Mouse (Mus musculus): Measurements from ENCODE around the gene Mast4. TPM values are rescaled to one million over a fixed set of nuclear protein-coding genes. Genes with fewer than 3 reads are reported as not detected.

Gene Mast4
- total and polyA plus RNA-seq, 3 experiments: 0.04 to 1.1 (median 0.23) TPM

- Histone ChIP-seq H3K4me3 (ENCODE audit: low read depth, low read length) (no peak overlapping the region), H3K9me3 (replicated peaks) (no peaks in the 10 kb centered on the region), H3K27me3 (ENCODE audit: insufficient read depth, low read length) (no peaks in the 10 kb centered on the region), H3K36me3 (replicated peaks) (no peaks in the 10 kb centered on the region), H3K4me1 (ENCODE audit: insufficient read depth, low read depth, low read length) (no peaks in the 10 kb centered on the region)
- TF ChIP-seq GATA1 (IDR thresholded peaks at IDR 0.05; ENCODE audit: borderline replicate concordance, low read length): no peak
- no peak for TF ChIP-seq GATA2 (IDR thresholded peaks at IDR 0.05; ENCODE audit: borderline replicate concordance, low read depth, low read length)
- no peak for TF ChIP-seq TAL1 (conservative IDR thresholded peaks at IDR 0.05; ENCODE audit: low read depth, low read length)
- no peak for TF ChIP-seq POLR2AphosphoS5 (IDR thresholded peaks at IDR 0.05; ENCODE audit: insufficient replicate concordance, low read depth, low read length)
- TF ChIP-seq CTCF (IDR thresholded peaks at IDR 0.05; ENCODE audit: low read depth, low read length): no peak
- ATAC-seq (ENCODE audit: extremely low read depth, insufficient number of reproducible peaks, low FRiP score, poor library complexity, severe bottlenecking) (no peak), DNase-seq (ENCODE audit: low spot score) (no peak)
Measured at GRCm38 (mm10) chr13:102889989-102890388, 444.3 kb downstream of the Mast4 start.

DNA sequence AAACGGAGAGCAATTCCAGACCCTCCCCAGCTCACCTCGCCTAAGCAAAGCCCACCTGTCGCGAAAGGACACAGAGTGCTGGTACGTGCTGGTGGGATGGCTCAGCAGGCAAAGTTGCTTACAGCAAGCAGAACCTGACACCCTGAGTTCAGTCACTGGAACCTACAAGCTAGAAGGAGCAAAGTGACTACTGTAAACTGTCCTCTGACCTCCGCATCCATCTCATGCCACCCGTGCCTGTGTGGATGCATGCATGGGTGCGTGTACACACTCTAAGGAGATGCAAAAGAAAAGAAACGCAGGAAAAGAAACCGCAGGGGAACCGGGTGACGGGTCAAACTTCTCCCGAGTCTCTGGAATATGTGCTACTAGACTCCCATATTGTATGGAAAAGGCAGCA is 444.8 kb downstream of the Mast4 start:
- Histone ChIP-seq H3K4me1 (ENCODE audit: insufficient read depth, low read depth, low read length) (no peaks in the 10 kb centered on the region), H3K27me3 (ENCODE audit: insufficient read depth, low read length) (no peaks in the 10 kb centered on the region), H3K9me3 (replicated peaks) (no peaks in the 10 kb centered on the region), H3K36me3 (replicated peaks) (no peaks in the 10 kb centered on the region), H3K4me3 (ENCODE audit: low read depth, low read length) (no peak overlapping the region)
- TF ChIP-seq GATA2 (IDR thresholded peaks at IDR 0.05; ENCODE audit: borderline replicate concordance, low read depth, low read length) (no peak), CTCF (IDR thresholded peaks at IDR 0.05; ENCODE audit: low read depth, low read length) (no peak), POLR2AphosphoS5 (IDR thresholded peaks at IDR 0.05; ENCODE audit: insufficient replicate concordance, low read depth, low read length) (no peak), TAL1 (conservative IDR thresholded peaks at IDR 0.05; ENCODE audit: low read depth, low read length) (no peak), GATA1 (IDR thresholded peaks at IDR 0.05; ENCODE audit: borderline replicate concordance, low read length) (no peak)
- ATAC-seq (ENCODE audit: extremely low read depth, insufficient number of reproducible peaks, low FRiP score, poor library complexity, severe bottlenecking): no peak
- no peak for DNase-seq (ENCODE audit: low spot score)

DNA sequence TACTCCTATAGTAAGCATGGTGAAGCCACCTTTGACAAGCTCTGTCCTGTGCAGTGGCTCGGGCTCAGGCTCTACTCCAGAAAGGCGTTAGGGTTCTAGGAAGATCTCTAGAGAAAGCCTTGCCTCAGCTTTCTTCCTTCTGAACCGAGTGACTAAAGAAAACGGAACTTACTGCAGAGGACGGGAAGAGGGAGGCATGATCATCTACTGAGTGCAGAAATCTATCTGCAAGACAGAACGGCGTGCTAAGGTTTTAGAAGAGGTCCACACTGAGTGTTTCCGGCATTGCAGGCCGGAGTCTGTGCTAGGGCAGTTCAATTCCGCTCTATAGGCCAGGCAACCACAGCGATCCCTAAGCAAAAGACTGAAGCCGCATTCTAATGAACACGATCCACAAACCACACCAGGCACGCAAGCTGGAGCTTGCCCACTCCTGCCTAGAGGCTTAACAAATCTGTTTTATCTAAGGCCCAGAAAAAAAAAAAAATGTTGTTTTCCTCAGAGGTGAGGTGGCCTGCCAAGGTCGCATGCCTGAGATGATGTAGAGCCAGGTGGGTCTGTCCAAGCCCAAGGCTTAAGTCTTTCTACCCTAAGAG is 445.3 kb downstream of the Mast4 start:
- H3K9me3 ChIP-seq (replicated peaks): no peaks in the 10 kb centered on the region
- no peaks in the 10 kb centered on the region for H3K36me3 ChIP-seq (replicated peaks)
- no peaks in the 10 kb centered on the region for H3K4me1 ChIP-seq (ENCODE audit: insufficient read depth, low read depth, low read length)
- no peaks in the 10 kb centered on the region for H3K27me3 ChIP-seq (ENCODE audit: insufficient read depth, low read length)
- DNase-seq (ENCODE audit: low spot score) (no peak), ATAC-seq (ENCODE audit: extremely low read depth, insufficient number of reproducible peaks, low FRiP score, poor library complexity, severe bottlenecking) (no peak)
- TF ChIP-seq TAL1 (conservative IDR thresholded peaks at IDR 0.05; ENCODE audit: low read depth, low read length): no peak
- no peak for TF ChIP-seq POLR2AphosphoS5 (IDR thresholded peaks at IDR 0.05; ENCODE audit: insufficient replicate concordance, low read depth, low read length)
- TF ChIP-seq CTCF (IDR thresholded peaks at IDR 0.05; ENCODE audit: low read depth, low read length): no peak
- TF ChIP-seq GATA1 (IDR thresholded peaks at IDR 0.05; ENCODE audit: borderline replicate concordance, low read length): no peak
- TF ChIP-seq GATA2 (IDR thresholded peaks at IDR 0.05; ENCODE audit: borderline replicate concordance, low read depth, low read length): no peak
- no peak overlapping the region for H3K4me3 ChIP-seq (ENCODE audit: low read depth, low read length)

DNA sequence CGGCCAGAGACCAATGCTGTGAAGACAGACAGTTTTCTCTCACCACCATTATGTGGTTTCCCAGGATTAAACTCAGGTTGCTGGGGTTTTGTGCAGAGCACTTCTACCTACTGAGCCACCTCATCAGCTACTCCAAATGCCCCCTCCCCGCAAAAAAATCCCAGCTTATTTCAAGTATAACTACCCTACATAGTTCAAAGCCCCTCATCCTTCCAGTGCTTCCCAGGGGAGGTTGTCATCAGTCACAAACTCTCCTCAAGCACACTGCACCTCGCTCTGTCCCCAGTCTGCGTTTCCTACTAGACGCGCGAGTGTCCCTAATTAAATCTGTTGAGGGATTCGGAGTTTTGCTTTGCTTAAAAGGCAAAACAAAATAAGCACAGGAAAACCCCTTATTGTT is 446.1 kb downstream of the Mast4 start:
- DNase-seq (ENCODE audit: low spot score): no peak
- no peaks in the 10 kb centered on the region for H3K27me3 ChIP-seq (ENCODE audit: insufficient read depth, low read length)
- ATAC-seq (ENCODE audit: extremely low read depth, insufficient number of reproducible peaks, low FRiP score, poor library complexity, severe bottlenecking): no peak
- no peak overlapping the region for H3K4me3 ChIP-seq (ENCODE audit: low read depth, low read length)
- no peak for TF ChIP-seq GATA1 (IDR thresholded peaks at IDR 0.05; ENCODE audit: borderline replicate concordance, low read length)
- no peaks in the 10 kb centered on the region for H3K9me3 ChIP-seq (replicated peaks)
- no peaks in the 10 kb centered on the region for H3K4me1 ChIP-seq (ENCODE audit: insufficient read depth, low read depth, low read length)
- H3K36me3 ChIP-seq (replicated peaks): no peaks in the 10 kb centered on the region

- Histone ChIP-seq H3K27me3 (ENCODE audit: insufficient read depth, low read length) (no peaks in the 10 kb centered on the region), H3K4me3 (ENCODE audit: low read depth, low read length) (no peak overlapping the region), H3K9me3 (replicated peaks) (no peaks in the 10 kb centered on the region), H3K4me1 (ENCODE audit: insufficient read depth, low read depth, low read length) (no peaks in the 10 kb centered on the region), H3K36me3 (replicated peaks) (no peaks in the 10 kb centered on the region)
- TF ChIP-seq POLR2AphosphoS5 (IDR thresholded peaks at IDR 0.05; ENCODE audit: insufficient replicate concordance, low read depth, low read length): no peak
- no peak for TF ChIP-seq GATA1 (IDR thresholded peaks at IDR 0.05; ENCODE audit: borderline replicate concordance, low read length)
- no peak for ATAC-seq (ENCODE audit: extremely low read depth, insufficient number of reproducible peaks, low FRiP score, poor library complexity, severe bottlenecking)
- DNase-seq (ENCODE audit: low spot score): no peak
Measured at GRCm38 (mm10) chr13:102887534-102887933, 446.8 kb downstream of the Mast4 start.

GRCm38 (mm10) chr13:102886788-102887187 is 447.5 kb downstream of the Mast4 start:
- no peak for ATAC-seq (ENCODE audit: extremely low read depth, insufficient number of reproducible peaks, low FRiP score, poor library complexity, severe bottlenecking)
- H3K4me1 ChIP-seq (ENCODE audit: insufficient read depth, low read depth, low read length): no peaks in the 10 kb centered on the region
- no peak overlapping the region for H3K4me3 ChIP-seq (ENCODE audit: low read depth, low read length)
- TF ChIP-seq CTCF (IDR thresholded peaks at IDR 0.05; ENCODE audit: low read depth, low read length) (no peak), GATA2 (IDR thresholded peaks at IDR 0.05; ENCODE audit: borderline replicate concordance, low read depth, low read length) (no peak), POLR2AphosphoS5 (IDR thresholded peaks at IDR 0.05; ENCODE audit: insufficient replicate concordance, low read depth, low read length) (no peak), TAL1 (conservative IDR thresholded peaks at IDR 0.05; ENCODE audit: low read depth, low read length) (no peak), GATA1 (IDR thresholded peaks at IDR 0.05; ENCODE audit: borderline replicate concordance, low read length) (no peak)
- no peaks in the 10 kb centered on the region for H3K27me3 ChIP-seq (ENCODE audit: insufficient read depth, low read length)
- no peaks in the 10 kb centered on the region for H3K36me3 ChIP-seq (replicated peaks)
- no peak for DNase-seq (ENCODE audit: low spot score)
- no peaks in the 10 kb centered on the region for H3K9me3 ChIP-seq (replicated peaks)

- Histone ChIP-seq H3K36me3 (replicated peaks) (no peaks in the 10 kb centered on the region), H3K27me3 (ENCODE audit: insufficient read depth, low read length) (no peaks in the 10 kb centered on the region), H3K9me3 (replicated peaks) (no peaks in the 10 kb centered on the region), H3K4me1 (ENCODE audit: insufficient read depth, low read depth, low read length) (no peaks in the 10 kb centered on the region), H3K4me3 (ENCODE audit: low read depth, low read length) (no peak overlapping the region)
- DNase-seq (ENCODE audit: low spot score): no peak
- TF ChIP-seq POLR2AphosphoS5 (IDR thresholded peaks at IDR 0.05; ENCODE audit: insufficient replicate concordance, low read depth, low read length) (no peak), CTCF (IDR thresholded peaks at IDR 0.05; ENCODE audit: low read depth, low read length) (no peak), GATA2 (IDR thresholded peaks at IDR 0.05; ENCODE audit: borderline replicate concordance, low read depth, low read length) (no peak), GATA1 (IDR thresholded peaks at IDR 0.05; ENCODE audit: borderline replicate concordance, low read length) (no peak), TAL1 (conservative IDR thresholded peaks at IDR 0.05; ENCODE audit: low read depth, low read length) (no peak)
- ATAC-seq (ENCODE audit: extremely low read depth, insufficient number of reproducible peaks, low FRiP score, poor library complexity, severe bottlenecking): no peak
Measured at GRCm38 (mm10) chr13:102886147-102886546, 448.1 kb downstream of the Mast4 start.

Measured in G1E (cell line).